Mouse (Mus musculus) ES-E14 (cell line): ENCODE results near the gene Scn4a. TPM values are rescaled to one million over a fixed set of nuclear protein-coding genes. Genes with fewer than 3 reads are reported as not detected.
A peak's percentile ranks its signal among the peaks of the same experiment; 100 is the strongest.

Source experiments
- DNase-seq: peaks from one replicate; pipeline ENCODE4 v3.0.0-alpha.2; 2013; ENCODE audit warnings: low read depth, low spot score
- H3K27ac ChIP-seq: 2 replicates; pipeline ENCODE4 v1.5.1; 2012; ENCODE audit warnings: low read depth, mild to moderate bottlenecking, low read length, moderate library complexity, mixed read lengths; ENCODE audit not compliant: poor library complexity, insufficient read depth, severe bottlenecking
- H3K36me3 ChIP-seq: 2 replicates; pipeline ENCODE4 v1.6.1; 2012; ENCODE audit warnings: mild to moderate bottlenecking, low read length, moderate library complexity, mixed read lengths; ENCODE audit not compliant: control insufficient read depth, poor library complexity, insufficient read depth, severe bottlenecking
- H3K4me1 ChIP-seq, 2 experiments: fragments of 150-350 bp in 1 of 2; sonication (generic) in 1 of 2; 2 replicates each; pipeline ENCODE4 v1.6.1; 2012; ENCODE audit warnings: low read length in 2 of 2, mild to moderate bottlenecking in 1 of 2, mixed read lengths in 1 of 2; ENCODE audit not compliant: control insufficient read depth in 2 of 2, insufficient read depth in 2 of 2, poor library complexity in 1 of 2
- H3K4me3 ChIP-seq, 2 experiments: fragments of 150-350 bp in 1 of 2; sonication (generic) in 1 of 2; 2 replicates each; pipeline ENCODE4 v1.5.1; 2012; ENCODE audit warnings: low read length in 2 of 2, low read depth in 1 of 2, mild to moderate bottlenecking in 1 of 2, mixed read lengths in 1 of 2; ENCODE audit not compliant: insufficient read depth in 1 of 2, poor library complexity in 1 of 2, severe bottlenecking in 1 of 2
- H3K9ac ChIP-seq: 2 replicates; pipeline ENCODE4 v1.6.1; 2012; ENCODE audit warnings: low read depth, mild to moderate bottlenecking, low read length, mixed read lengths; ENCODE audit not compliant: poor library complexity, insufficient read depth, severe bottlenecking
- H3K9me3 ChIP-seq: fragments of 150-350 bp; sonication (generic); 2 replicates; pipeline ENCODE4 v1.6.1; 2012; ENCODE audit warnings: low read depth, mild to moderate bottlenecking, low read length; ENCODE audit not compliant: control insufficient read depth, insufficient read depth
- CHD2 ChIP-seq: IDR thresholded peaks from 2 replicates; pipeline ENCODE4 v1.6.1; 2014; ENCODE audit warnings: mild to moderate bottlenecking, low read depth, low read length, inconsistent platforms
- HCFC1 ChIP-seq: IDR thresholded peaks from 2 replicates; pipeline ENCODE4 v1.6.1; 2012; ENCODE audit warnings: low read length, inconsistent platforms, borderline replicate concordance; ENCODE audit not compliant: insufficient read depth
- MAFK ChIP-seq: IDR thresholded peaks from 2 replicates; pipeline ENCODE4 v1.6.1; 2014; ENCODE audit warnings: mild to moderate bottlenecking, low read depth, low read length, inconsistent platforms; ENCODE audit not compliant: insufficient read depth
- ZC3H11A ChIP-seq: IDR thresholded peaks from 2 replicates; pipeline ENCODE4 v1.6.1; 2012; ENCODE audit warnings: low read depth, mild to moderate bottlenecking, inconsistent platforms, low read length, borderline replicate concordance
- ZNF384 ChIP-seq: IDR thresholded peaks from 2 replicates; pipeline ENCODE4 v1.6.1; 2012; ENCODE audit warnings: low read depth, low read length, inconsistent platforms
- in situ Hi-C, 2 experiments: fragments of 600-800 bp; cut with MboI; formaldehyde crosslinking; loops; one replicate each; pipeline ENCODE4 v1.15.1; 2025; ENCODE audit warnings: low sequenced_read_pairs in 2 of 2, inconsistent platforms in 1 of 2; ENCODE audit not compliant: unreplicated experiment in 2 of 2
- total RNA-seq: library from RNA; depleted of rRNA; stranded (reverse); fragments of 300-350 nt; gene quantifications from 2 replicates; pipeline ENCODE4 v1.2.3, GENCODE M21; 2012

Gene Scn4a
- total RNA-seq, 1 experiment, result 0.13 TPM

DNA sequence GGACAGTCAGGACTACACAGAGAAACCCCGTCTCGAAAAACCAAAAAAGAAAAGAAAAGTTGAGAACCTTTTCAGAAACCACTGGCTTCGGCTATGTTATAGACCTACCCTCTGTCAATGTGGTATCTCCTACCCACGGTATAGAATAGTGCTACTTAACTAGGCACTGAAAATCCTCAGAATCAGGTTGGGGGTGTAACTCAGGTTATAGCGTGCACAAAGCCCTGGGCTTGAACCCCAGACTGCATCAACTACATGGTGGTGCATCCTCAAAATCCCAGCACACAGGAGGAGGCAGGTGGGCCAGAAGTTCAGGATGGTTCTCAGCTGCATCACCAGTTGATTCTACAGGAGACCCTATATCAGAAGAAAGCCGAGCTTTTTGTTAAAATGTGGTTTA is 79.3 kb downstream of the Scn4a start:
- TF ChIP-seq MAFK, result no peak
- no peak for TF ChIP-seq ZC3H11A
- no peak for TF ChIP-seq CHD2
- TF ChIP-seq ZNF384, result no peak
- no peak for TF ChIP-seq HCFC1
- DNase-seq, result no peak
- in situ Hi-C loops, result no loop called here
- Histone ChIP-seq H3K36me3 (no peaks in the 10 kb centered on the region), H3K9ac (peak overlapping the region; percentile 89), H3K9me3 (no peaks in the 10 kb centered on the region), H3K27ac (no peak overlapping the region; the same call in 1 of the 2 replicates), H3K4me3 (peak overlapping the region; percentile 58 to 78; a peak in 3 of 4 replicates), H3K4me1 (peaks cover 6 to 19% of the 10 kb centered on the region in 2 experiments)

- in situ Hi-C loops, result no loop called here
- H3K27ac ChIP-seq, result peak overlapping the region; percentile 96
- no peak for TF ChIP-seq CHD2
- no peak for TF ChIP-seq HCFC1
- no peak for TF ChIP-seq ZC3H11A
- TF ChIP-seq MAFK, result no peak
- no peak for TF ChIP-seq ZNF384
- H3K4me3 ChIP-seq, result peak overlapping the region; percentile 58 to 78
- H3K9ac ChIP-seq, result peak overlapping the region; percentile 89
- H3K4me1 ChIP-seq, result peaks cover 6 to 21% of the 10 kb centered on the region in 2 experiments
- H3K36me3 ChIP-seq, result no peaks in the 10 kb centered on the region
- no peak for DNase-seq
- H3K9me3 ChIP-seq, result no peaks in the 10 kb centered on the region
Observed at GRCm38 (mm10) chr11:106273311-106273684, 79.8 kb downstream of the Scn4a start.

DNA sequence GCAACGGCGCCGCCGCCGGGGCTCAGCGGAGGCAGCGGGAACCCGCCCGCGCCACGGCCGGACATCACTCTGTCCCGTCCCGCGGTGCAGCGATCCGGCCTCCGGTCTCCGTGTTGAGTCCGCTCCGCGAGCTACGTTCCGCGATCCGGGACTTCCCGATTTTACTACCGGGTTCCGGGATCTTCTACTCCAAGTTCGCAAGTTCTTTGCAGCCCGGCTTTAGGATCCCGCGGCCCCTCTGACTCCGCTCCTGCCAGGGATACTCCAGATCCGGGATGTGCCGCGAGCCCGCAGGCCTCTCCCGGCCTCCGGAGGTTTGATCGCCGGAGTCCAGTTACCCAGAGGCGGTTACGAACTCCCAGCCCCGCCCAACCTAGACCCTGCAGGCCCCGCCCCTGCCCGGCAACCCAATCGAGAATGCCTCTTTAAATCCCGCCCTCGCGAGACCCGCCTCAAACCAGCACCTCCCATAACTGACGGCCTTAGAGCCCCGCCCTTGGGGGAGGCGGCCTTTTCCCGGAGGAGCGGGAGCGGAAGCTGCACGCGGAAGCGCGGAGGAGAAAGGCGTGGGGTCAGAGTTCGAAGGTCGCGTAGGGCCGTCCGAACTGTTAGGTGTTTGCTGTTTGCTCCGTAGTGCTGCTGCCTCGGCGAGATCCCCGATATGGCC is 80.3 kb downstream of the Scn4a start, which contains the start of gene Smarcd2:
Smarcd2 (minus strand) TSS at position 329 of the 667 bp plus-strand sequence.
- in situ Hi-C loops, result no loop called here
- Histone ChIP-seq H3K9ac (peak within 1 kb of the TSS; percentile 93), H3K36me3 (no peaks in the 10 kb centered on the region), H3K4me3 (peak within 1 kb of the TSS; percentile 78 to 88), H3K4me1 (peaks cover 6 to 23% of the 10 kb centered on the region in 2 experiments), H3K9me3 (no peaks in the 10 kb centered on the region), H3K27ac (peak within 1 kb of the TSS; percentile 96)
- peak; percentile 6; the same call in 1 of the 2 replicates for TF ChIP-seq ZNF384
- TF ChIP-seq HCFC1, result 0 out of 2 replicates have a peak, but pooled peaks have one; percentile 64
- TF ChIP-seq CHD2, result peak; percentile 98
- no peak for TF ChIP-seq ZC3H11A
- no peak for TF ChIP-seq MAFK
- peak; percentile 99 for DNase-seq

- no peak for DNase-seq
- in situ Hi-C loops, result no loop called here
- peak overlapping the region; percentile 93 for H3K9ac ChIP-seq
- peaks cover 9 to 25% of the 10 kb centered on the region in 2 experiments for H3K4me1 ChIP-seq
- peak overlapping the region; percentile 67 for H3K27ac ChIP-seq
- no peaks in the 10 kb centered on the region for H3K9me3 ChIP-seq
- H3K36me3 ChIP-seq, result peaks cover 4% of the 10 kb centered on the region; the same call in 1 of the 2 replicates
- TF ChIP-seq MAFK, result no peak
- TF ChIP-seq ZC3H11A, result no peak
- TF ChIP-seq CHD2, result no peak
- TF ChIP-seq ZNF384, result 0 out of 2 replicates have a peak, but pooled peaks have one; percentile 37
- TF ChIP-seq HCFC1, result no peak
- peak overlapping the region; percentile 78 to 88 for H3K4me3 ChIP-seq
Observed at GRCm38 (mm10) chr11:106271794-106272643, 81.1 kb downstream of the Scn4a start.
